Mouse (Mus musculus) embryonic stem cell, embryonic (primary cell): ENCODE measurements around the gene Pcolce2.
"Not testable (repeated sequence)": the region's sequence is repeated elsewhere in the genome, so short reads cannot be mapped to it uniquely, and the experiment has no call there.

Source experiments
- CTCF ChIA-PET, 4 experiments: fragments of 300-600 bp in 2 of 4; fragments of 350-600 bp in 2 of 4; sonication (Branson Sonifier 250); formaldehyde crosslinking; loops; one replicate each; lab custom pipeline; 2022; ENCODE audit warnings: inconsistent platforms in 2 of 4; lab: Charles Lee
- POLR2A ChIA-PET, 4 experiments: fragments of 300-600 bp in 2 of 4; fragments of 350-600 bp in 2 of 4; sonication (Branson Sonifier 250); formaldehyde crosslinking; loops; one replicate each; lab custom pipeline; 2022; ENCODE audit warnings: antibody characterized with exemption in 4 of 4, inconsistent platforms in 1 of 4; lab: Charles Lee

The Pcolce2 gene

DNA sequence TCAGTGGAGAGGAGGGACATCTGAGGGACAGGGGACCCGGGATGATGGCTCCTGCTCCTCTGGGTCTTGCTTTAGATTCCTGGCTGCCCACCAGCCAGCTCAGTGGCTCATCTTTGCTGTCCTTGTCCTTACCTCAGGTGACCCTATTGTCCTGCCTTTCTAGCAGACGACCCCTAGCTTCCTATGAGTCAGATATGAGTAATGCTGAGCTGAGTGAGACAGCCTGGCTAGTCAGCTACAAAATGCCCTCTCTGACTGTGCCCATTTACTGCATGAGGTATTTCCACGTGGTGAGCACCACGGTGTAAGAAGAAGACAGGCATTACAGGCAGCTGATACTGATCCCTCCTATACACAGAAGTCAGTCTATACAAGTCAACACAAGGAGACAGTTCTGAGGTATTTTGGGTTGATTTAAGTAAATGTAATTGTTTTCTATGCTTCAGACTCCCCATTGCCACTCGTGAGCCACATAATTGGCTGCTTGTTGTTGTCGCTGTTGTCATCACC is 8.9 kb upstream of the Pcolce2 start:
- ChIA-PET POLR2A (interaction anchor here in 1 of 4 experiments (1.0 kb wide), 1 partner anchor 9 kb away, joined by 3 read pairs; the partner anchor contains the start of gene Pcolce2), CTCF (no interaction called here)

DNA sequence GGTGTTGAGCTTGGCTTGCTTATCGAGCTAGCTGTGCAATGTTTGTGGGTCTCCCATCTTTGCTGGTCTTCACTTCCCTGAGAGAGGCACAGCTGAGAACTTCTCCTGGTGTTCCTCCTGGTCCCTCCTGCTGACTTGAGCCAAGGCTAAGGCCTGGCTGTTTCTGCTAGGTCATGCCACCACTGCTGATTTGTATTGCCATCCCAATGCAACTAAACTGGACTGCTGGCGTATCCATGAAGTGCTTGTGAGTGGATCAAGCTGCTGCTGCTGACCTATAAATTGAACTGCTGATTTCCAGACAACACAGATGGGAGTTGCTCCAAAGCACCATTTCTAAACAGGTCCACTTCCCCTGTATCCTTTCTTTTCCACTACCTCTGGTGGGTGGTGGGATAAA is 7.8 kb upstream of the Pcolce2 start:
- POLR2A ChIA-PET, result interaction anchor here in 1 of 4 experiments (2.3 kb wide), 1 partner anchor 8 kb away, joined by 4 read pairs; no protein-coding TSS in a partner anchor
- CTCF ChIA-PET, result not testable (repeated sequence)

DNA sequence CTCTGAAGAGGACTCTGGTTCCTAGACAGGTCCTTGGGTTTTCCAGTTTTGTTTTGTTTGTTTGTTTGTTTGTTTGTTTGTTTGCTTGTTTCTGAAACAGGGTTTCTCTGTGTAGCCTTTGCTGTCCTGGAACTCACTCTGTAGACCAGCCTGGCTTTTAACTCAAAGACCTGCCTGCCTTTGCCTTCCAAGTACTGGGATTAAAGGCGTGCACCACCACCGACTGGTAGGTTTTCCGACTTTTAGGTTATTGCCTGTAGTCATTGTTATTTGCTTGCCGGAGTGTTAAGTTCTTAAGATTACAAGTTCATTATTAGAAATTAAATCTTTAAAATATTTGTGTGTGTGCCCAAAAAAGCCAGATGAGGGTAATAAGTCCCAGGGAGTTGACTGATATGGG is 1.0 kb upstream of the Pcolce2 start:
- CTCF ChIA-PET, result no interaction called here

DNA sequence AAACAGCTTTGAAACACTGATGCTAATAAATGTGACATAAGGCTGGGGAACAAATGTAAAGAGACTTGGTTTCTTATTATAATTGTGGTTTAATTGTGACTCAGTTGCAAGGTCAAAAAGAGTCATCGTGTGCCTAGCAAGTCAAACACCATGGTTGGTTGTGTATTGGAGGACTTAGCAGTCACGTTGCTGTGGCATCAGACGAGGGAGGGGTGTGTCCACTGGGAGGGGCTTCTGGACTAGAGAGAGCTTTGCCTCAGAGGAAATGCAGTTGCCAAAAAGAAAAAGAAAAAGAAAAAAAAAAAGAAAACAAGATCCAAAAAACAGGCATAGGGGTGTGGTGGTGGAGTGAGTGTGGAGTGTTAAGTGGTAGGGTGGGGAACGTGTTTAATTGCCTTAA is 2.5 kb downstream of the Pcolce2 start:
- POLR2A ChIA-PET, result interaction anchor here (0.6 to 2.3 kb wide), 20 partner anchors 9 to 479 kb away, joined by 3 to 10 read pairs (median 4); partner anchors contain the start of genes U2surp (in 3 of the 4), Atr (in 1 of the 4) and Gk5 (in 1 of the 4)
- CTCF ChIA-PET, result no interaction called here

More for the DNA sequence above, 1.0 kb upstream of the Pcolce2 start:
- POLR2A ChIA-PET, result interaction anchor here in 1 of 4 experiments (1.9 kb wide), 1 partner anchor 29 kb away, joined by 5 read pairs; no protein-coding TSS in a partner anchor

DNA sequence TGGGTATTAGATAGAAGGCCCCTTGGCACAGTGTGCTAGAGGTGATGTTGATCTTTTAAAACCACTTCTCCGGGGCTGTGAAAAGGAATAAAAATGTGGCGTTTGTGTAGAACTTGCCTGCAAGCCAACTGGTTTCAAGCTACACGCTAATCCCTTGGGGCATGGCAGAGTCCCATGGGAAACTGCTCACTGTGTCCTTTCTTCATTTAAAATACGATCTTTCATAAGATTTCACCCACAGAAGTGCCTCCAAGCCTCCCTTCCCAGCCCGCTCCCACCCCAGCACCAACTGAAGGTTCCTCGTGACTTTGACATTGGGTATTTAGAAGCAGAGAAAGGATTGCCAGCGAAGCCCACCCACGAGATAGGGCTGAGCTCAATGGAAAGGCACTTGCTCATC is 8.5 kb downstream of the Pcolce2 start:
- ChIA-PET CTCF (no interaction called here), POLR2A (interaction anchor here in 2 of 4 experiments (0.8 to 4.1 kb wide), 7 partner anchors 8 to 134 kb away, joined by 3 to 17 read pairs (median 4); partner anchors contain the start of gene U2surp (in 2 of the 2))

DNA sequence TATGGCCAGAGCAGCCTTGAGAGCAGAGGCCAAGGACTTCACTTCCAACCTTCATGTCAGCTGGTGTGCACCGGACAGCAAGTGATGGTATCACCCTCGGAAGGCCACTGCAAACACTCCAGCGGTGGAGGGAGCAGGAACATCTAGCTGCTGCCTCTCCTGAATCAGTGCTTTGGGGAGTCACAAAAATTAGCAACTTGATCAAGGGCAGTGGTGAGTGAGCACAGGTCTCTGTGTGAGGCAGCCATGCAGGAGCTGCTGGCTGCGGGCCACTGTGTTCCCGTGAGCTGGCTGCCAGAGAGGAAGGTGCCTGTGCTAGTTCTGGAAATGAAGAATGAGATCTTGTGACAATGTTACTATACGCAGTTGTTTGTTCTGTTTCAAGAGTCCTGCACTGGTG is 16.0 kb downstream of the Pcolce2 start:
- CTCF ChIA-PET, result interaction anchor here in 1 of 4 experiments (0.6 kb wide), 1 partner anchor 1417 kb away, joined by 3 read pairs; no protein-coding TSS in a partner anchor

DNA sequence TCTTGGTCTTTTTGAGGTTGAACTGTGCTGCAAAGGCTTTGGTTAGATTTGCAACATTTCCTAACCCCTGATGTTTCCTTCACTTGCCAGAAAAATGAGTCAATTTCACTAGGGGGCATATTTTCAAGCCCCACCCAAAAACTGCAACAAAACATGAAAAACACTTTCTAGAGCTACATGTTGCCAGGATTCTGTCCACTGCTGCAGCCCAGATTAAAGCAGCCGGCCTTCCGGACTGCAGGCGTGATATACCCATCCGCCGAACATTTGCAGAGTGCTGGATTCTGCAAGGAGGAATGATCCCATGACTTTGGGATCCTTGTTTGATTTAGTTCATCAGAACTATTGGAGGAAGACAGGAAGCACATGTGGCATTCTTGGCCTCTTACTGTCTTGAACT is 17.0 kb downstream of the Pcolce2 start:
- ChIA-PET CTCF (no interaction called here), POLR2A (no interaction called here)

More for the DNA sequence above, 16.0 kb downstream of the Pcolce2 start:
- POLR2A ChIA-PET, result interaction anchor here in 3 of 4 experiments (0.6 to 1.8 kb wide), 5 partner anchors 9 to 130 kb away, joined by 3 to 7 read pairs (median 4); no protein-coding TSS in a partner anchor

DNA sequence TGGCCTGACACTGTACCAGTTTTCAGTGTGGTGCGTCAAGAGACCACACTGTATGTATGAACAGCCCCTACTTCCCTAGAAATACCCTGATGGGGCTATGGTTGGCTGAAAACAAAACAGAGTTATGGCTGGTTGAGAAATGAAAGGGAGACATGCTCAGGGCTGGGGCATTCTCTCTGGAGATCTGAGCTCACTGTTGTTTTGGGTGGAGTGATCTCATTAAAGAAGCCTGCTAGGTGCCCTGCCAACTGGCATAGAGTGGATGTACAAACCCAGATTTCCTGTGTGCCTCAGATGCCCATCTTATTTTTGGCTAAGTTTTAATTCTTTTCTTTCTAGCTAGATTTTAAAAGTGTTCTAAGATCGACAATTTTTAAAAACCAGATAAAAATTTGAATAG is 20.5 kb downstream of the Pcolce2 start:
- POLR2A ChIA-PET, result interaction anchor here in 2 of 4 experiments (0.6 kb wide), 2 partner anchors 136 to 200 kb away, joined by 3 to 4 read pairs; no protein-coding TSS in a partner anchor
- CTCF ChIA-PET, result interaction anchor here in 1 of 4 experiments (0.6 kb wide), 1 partner anchor 24 kb away, joined by 4 read pairs; no protein-coding TSS in a partner anchor

DNA sequence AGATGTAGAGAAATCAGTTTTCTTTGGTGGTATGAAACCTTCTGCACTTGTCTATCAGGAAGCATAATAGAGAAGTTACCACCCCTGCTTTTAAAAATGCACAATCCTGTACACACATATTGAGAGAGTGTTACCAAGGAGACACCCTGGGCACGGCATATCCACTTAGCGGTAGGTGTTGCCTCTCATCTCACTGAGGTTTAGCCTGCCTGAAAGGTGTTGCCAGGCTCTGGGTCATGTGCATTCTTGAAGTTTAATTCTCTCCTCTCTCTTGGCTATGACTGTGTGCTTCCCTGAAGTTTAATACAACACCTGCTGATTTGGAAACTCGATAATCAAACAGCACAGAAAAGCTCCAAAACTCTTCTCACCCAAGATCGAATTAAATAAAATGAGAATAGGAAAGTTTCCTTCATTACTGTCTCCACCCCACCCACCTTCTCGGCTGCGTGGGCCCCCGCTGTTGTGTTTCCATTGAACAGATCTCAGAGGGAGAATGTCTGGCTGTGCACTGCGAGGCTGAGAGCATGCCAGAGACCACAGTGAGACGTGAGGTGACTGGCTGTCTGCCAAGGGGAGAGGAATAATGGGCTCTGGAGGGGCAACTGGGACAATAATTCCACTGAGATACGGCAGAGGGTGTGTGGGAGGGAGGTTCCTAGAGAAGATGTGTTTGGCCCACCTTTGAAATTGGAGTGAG is 27.0 kb downstream of the Pcolce2 start:
- POLR2A ChIA-PET, result interaction anchor here in 2 of 4 experiments (0.6 to 2.4 kb wide), 2 partner anchors 27 to 895 kb away, joined by 4 to 5 read pairs; partner anchors contain the start of gene Pcolce2 (in 1 of the 2)
- CTCF ChIA-PET, result no interaction called here

DNA sequence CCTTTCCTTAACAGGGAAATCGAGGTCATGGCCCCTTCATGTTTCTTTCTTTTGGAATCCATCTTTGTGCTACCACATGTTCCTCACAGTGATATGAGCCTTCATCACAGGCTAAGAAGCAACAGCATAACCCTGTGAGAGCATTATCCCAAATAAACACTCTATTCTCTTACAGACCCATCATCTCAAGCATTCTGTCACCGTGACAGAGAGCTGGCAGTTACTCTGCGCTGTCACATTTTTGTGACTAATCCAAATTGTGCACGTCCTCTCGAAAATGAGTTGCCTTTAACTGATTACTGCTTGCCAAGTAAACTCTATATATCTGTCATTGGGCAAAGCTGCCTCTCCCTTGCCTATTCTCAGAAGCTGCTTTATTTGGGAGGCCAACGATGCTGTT is 28.4 kb downstream of the Pcolce2 start:
- CTCF ChIA-PET, result no interaction called here
- POLR2A ChIA-PET, result interaction anchor here in 1 of 4 experiments (2.4 to 5.0 kb wide), 2 partner anchors 19 to 28 kb away, joined by 5 to 17 read pairs; partner anchors contain the start of gene Pcolce2

DNA sequence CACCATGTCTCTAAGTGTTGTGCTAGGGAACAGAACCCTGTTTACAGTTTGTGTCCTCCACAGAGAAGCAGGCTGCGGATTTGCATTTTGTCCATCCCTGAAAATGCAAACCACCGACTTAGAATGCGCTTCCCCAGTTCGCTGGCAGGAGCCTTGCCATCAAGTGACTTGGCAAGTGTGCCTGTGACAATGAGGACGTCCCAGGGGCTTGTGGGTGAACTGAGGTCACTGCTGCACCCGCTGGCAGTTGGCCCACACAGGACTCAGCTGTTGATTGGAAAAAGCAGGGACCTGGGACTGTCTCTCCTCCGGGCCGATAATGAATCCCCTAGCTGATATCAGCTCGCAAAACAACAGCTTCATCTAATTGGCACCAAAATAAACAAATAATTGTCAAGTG is 30.4 kb downstream of the Pcolce2 start:
- POLR2A ChIA-PET, result interaction anchor here in 2 of 4 experiments (0.7 to 5.0 kb wide), 5 partner anchors 21 to 930 kb away, joined by 3 to 17 read pairs (median 3); partner anchors contain the start of gene Pcolce2 (in 1 of the 2)

DNA sequence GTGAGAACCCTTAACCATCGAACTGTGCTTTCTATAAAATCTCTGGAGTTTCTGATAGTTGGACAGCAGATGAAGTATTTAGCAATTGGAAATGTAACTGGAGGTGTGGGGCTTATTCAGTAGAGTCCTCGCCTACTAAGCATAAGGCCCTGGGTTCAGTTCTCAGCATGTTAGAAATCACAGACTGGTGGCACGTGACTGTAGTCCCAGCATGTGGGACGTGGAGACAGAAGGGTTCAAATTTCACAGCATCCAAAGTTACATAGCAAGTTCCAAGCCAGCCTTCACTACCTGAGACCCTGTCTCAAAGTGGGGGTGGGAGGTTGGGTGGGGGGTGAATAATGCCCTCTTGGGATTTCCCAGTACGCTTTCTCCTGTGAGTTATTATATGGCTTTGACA is 30.9 kb downstream of the Pcolce2 start:
- CTCF ChIA-PET, result interaction anchor here in 2 of 4 experiments (0.7 kb wide), 2 partner anchors 73 to 1251 kb away, joined by 3 read pairs; no protein-coding TSS in a partner anchor
- POLR2A ChIA-PET, result interaction anchor here in 1 of 4 experiments (1.0 to 5.0 kb wide), 4 partner anchors 22 to 33 kb away, joined by 3 to 17 read pairs (median 3); partner anchors contain the start of gene Pcolce2

More for the DNA sequence above, 30.4 kb downstream of the Pcolce2 start:
- CTCF ChIA-PET, result interaction anchor here in 2 of 4 experiments (0.7 kb wide), 2 partner anchors 73 to 1251 kb away, joined by 3 read pairs; no protein-coding TSS in a partner anchor

DNA sequence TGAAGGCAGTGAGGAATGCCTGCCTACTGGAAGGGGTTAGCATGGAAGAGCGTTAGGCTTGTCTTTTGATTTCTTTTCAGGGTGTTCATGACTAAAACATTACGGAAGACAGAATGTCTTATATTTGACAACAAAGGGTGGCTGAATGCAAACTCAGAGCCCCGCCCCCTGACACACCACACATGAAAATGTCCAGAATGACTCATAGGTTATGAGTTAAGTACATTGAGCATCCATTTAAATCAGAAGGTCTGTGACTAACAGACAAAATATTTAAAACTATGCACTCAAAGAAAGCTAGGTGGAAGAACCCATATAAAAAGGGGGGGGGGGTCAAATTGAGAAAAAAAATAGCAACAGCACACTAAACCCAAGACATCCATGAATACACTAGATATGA is 34.9 kb downstream of the Pcolce2 start:
- CTCF ChIA-PET, result interaction anchor here in 3 of 4 experiments (0.5 to 1.6 kb wide), 8 partner anchors 16 to 578 kb away, joined by 3 to 10 read pairs (median 3); no protein-coding TSS in a partner anchor
- POLR2A ChIA-PET, result interaction anchor here in 2 of 4 experiments (1.0 to 2.1 kb wide), 5 partner anchors 10 to 160 kb away, joined by 3 to 6 read pairs (median 4); partner anchors contain the start of genes Paqr9 (in 1 of the 2) and U2surp (in 1 of the 2)

DNA sequence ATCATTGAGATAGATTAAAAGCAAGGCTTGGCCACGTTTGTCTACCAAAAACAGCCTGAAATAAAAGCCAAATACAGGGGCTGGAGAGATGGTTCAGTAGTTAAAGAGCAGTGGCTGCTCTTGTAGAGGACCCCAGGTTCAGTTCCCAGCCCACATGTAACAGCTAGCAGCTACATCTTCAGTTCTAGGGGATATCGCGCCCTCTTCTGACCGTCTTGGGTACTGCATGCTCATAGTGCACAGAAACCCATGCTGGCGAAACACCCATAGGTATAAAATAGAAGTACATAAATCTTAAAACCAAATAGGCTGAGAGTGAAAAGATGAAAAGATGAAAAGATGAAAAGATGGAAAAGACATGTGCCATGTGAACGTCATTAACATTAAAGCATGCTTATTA is 35.4 kb downstream of the Pcolce2 start:
- ChIA-PET CTCF (interaction anchor here in 2 of 4 experiments (0.6 to 1.6 kb wide), 6 partner anchors 16 to 147 kb away, joined by 3 to 10 read pairs (median 3); no protein-coding TSS in a partner anchor), POLR2A (interaction anchor here in 2 of 4 experiments (1.3 to 2.1 kb wide), 4 partner anchors 10 to 160 kb away, joined by 3 to 6 read pairs (median 4); partner anchors contain the start of genes Paqr9 (in 1 of the 2) and U2surp (in 1 of the 2))

DNA sequence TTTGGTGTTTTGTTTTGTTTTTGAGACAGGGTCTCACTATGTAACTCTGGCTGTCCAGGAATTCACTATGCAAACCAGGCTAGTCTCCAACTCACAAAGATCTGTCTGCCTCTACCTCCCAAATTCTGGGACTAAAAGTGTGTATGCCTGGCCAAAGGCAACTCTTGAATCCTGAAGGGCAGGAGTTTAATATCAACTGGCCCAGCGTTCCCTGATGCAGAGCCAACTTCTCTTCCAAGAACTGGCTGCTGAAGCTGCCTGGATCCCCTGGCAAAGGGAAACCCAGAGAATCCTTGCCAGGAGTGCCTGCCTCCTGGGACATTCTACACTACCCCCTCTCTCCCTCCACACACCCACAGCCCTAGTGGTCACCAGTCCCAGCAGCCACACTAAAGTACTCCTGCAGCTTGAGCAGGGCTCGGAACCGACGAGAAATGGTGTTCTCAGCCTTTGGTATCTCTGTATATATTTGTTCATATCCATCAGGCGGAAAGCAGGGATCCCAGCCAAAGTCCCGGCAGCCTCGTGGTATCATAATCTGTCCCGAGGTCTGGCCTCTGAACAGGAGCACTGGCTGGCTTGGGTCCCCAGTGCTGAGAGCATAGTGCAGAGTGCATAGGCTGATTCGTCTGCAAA is 37.8 kb downstream of the Pcolce2 start:
- POLR2A ChIA-PET, result interaction anchor here in 3 of 4 experiments (0.6 to 1.3 kb wide), 5 partner anchors 14 to 138 kb away, joined by 3 to 5 read pairs (median 3); no protein-coding TSS in a partner anchor
- CTCF ChIA-PET, result no interaction called here

DNA sequence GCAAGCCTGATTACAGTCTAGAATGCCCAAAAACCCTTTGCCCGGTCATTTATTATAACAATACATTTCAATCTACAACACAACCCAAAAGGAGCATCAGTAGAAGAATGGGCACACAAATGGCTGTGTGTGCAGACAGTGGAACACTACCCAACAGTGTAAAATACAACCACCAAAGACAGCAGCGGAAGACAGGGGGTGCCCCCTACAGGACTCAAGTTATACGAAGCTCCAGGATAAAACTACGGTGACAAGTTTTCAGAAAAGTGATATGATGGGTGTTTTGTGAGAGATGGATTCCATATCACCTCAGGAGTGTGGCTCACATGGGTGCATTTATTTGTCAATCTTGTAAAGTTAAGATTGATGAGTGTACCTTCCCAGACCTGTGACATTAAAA is 38.6 kb downstream of the Pcolce2 start:
- ChIA-PET CTCF (no interaction called here), POLR2A (interaction anchor here in 1 of 4 experiments (0.8 to 1.2 kb wide), 3 partner anchors 15 to 139 kb away, joined by 3 read pairs; no protein-coding TSS in a partner anchor)

DNA sequence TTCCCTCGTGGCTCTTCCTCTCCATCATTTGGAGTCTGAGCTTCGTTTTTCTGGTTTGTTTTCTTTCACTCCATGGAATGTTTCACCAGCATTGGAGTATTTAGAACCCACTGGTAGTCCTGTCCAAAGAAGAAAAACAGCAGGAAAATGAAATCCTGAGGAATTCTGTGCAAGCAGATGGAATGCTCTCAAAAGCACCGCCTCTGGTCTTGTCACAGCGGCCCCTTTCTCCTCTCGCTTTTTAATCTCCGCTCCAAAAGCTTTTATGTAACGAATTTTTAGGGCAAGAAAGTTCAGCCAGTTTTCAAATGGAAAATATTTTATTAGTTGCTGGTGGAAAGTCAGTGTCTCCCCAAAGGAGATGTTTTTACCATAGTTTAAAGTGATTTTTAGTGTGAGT is 42.6 kb downstream of the Pcolce2 start:
- ChIA-PET POLR2A (no interaction called here), CTCF (interaction anchor here in 2 of 4 experiments (0.6 to 0.7 kb wide), 2 partner anchors 33 to 789 kb away, joined by 4 to 8 read pairs; no protein-coding TSS in a partner anchor)

DNA sequence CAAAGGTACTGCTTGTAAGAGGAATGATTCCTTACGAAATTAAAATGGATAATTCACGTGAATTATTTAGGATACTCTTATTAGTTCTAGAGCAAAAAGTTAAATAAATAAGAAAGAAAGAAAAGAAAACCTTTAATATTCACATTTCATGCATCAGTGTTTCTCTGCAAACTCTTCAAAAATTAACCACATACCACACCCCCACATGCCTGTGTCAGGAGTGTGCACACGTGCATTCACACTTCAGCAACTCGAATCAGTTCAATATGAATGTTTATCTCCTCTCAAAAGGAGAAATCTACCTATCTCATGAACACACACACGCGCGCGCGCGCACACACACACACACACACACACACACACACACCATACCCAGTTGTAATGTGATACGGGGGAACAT is 43.3 kb downstream of the Pcolce2 start:
- POLR2A ChIA-PET, result interaction anchor here in 2 of 4 experiments (0.7 to 1.0 kb wide), 2 partner anchors 11 to 1453 kb away, joined by 3 read pairs; no protein-coding TSS in a partner anchor
- CTCF ChIA-PET, result no interaction called here
